Mouse (Mus musculus) cerebellum, adult 9-10 months (tissue): ENCODE results near the gene Gm45618.

Source experiments
- DNase-seq: peaks from one replicate; pipeline ENCODE4 v3.0.0; 2022

The Gm45618 gene

DNA sequence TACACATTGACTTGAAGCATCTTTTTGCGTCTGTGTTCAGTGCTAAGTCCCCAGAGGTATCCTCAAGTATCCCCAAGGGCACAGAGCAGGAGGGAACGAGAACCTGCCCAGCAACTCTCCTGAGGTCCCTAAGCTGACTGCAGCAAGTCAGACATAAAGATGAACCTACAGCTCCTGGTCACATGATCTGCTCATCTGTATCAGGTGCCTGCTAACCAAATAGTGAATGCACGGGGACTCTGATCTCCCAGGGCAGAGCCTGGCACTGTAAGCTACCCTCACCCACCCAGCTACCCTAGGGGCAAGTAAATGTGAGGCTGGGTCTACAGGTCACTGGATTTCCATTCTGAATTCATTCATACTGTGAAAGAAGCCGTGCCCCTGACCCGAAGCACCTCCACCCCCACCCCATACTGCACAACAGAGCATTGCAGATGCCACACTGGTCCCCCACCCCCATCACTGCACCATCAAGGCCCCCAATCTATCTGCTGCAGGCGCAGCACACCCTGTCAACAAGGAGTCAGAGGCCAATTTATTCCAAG is 26.8 kb downstream of the Gm45618 start:
- DNase-seq, result peak; percentile 60

DNA sequence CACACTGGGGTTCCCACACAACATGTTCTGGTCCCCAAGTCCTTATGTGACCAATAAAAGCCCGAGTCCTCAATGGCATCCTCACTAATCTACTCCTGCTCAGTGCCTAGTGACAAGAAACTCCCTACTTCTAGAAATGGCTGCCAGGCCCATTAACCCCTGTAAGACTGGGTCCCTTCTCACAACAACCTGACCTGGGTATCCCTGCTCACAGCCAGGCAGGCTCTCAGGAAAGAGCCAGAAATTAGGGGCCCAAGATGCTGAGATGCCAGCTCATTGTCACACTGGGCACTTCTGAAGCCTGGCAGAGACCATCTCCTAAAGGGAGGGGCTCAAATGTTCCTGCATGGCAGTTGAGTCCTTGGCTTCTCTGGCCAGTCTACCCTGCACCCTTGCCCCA is 27.5 kb downstream of the Gm45618 start:
- peak; percentile 52 for DNase-seq

DNA sequence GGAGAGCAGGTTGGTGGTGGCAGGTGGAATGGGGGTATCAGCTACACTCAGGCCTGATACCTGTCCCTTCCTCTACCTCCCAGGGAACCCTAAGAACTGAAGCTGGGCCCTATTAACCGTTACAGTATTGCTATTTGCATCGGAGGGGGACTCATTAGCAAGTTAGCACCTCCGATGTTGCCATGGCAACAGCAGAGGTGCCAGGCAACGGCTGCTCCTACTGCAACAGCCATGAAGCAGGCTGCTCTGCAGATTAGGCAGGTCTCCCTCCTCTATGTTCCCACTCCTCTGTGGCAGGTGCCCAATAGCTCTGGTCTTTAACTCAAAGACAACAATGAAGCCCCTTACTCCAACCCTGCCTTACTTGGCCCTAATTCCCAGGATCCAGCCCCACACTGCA is 28.7 kb downstream of the Gm45618 start:
- DNase-seq, result peak; percentile 42

DNA sequence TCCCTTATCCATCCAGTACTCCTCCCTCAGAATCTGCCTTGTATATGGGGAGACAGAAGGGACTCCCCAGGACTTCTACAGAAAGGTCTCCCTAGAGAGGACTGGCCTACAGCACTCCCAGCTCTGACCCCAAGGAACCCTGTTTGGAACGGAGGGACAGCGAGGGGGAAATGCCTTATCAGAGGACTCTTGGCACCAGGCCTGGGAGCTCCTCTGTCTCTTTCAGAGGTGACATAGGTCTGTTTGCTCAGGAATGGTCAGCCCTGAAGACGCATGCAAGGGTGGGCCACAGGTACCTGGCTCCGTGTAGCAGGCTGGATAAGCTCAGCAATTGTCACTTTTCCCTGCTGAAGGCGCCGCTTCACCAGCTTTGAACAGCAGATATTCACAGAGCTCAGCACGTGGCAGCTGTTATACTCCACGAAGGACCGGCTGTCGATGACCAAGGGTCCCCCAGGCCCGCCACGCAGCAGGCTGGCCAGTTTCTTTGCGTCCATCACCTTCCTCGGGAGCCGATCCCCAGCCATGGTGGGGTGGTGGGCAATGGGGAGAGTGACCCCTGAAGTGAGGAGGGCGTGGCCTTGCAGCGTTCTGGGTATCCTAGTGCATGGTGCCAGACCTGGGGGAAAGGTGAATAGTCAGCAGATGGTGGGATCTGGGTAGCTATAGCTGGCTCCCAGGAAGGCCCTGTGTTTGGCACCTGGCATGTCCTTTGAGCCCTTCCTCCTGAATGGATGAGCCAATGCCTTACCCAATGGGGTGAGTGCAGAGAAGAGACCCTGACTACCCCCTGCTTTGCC is 30.7 kb downstream of the Gm45618 start:
- DNase-seq, result peak; percentile 57

DNA sequence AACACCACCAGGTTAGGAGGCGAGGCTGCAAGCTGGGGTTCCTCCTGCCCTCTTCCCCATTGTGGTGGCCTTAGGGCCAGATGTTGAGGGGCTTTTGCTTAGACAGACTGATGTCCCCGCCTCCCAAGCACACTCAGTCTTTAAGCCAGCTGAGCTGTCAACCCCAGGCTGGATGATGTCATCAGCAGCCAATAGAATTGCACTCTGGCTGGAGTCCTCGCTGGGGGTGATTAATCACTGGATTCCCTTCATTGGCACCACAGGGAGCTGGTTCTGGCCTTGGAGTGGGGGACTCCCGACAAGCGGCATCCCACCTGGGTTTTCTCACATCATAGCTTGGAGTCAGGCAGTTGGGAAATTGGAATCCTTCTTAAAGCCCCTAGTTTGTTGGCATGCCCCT is 31.6 kb downstream of the Gm45618 start:
- peak; percentile 63 for DNase-seq

DNA sequence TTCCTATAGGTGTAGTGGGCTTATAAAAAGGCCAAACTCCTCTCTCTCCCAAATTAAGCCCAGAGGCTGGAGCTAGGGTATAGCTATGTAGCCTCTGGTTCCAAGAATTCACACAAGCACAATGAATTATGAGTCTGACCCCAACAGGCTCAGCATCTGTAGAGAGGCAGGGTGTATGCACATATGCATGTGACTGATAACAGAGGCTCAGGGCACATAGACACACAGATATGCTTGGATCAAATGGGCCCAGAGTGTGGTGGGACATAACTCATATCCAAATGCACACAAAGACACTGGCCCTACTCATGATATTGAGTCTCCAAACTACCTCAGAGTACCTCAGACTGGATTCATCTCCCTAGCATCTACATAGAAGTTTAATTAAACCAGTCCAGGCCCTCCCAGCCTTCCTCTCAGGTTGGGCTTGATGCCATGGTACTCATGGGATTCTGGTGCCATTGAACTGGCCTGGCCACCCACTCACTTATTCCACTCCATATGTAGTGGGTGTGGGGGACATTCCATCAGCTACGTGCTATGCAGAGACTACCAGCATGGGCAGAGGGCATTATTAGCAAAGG is 33.4 kb downstream of the Gm45618 start:
- DNase-seq, result peak; percentile 40

DNA sequence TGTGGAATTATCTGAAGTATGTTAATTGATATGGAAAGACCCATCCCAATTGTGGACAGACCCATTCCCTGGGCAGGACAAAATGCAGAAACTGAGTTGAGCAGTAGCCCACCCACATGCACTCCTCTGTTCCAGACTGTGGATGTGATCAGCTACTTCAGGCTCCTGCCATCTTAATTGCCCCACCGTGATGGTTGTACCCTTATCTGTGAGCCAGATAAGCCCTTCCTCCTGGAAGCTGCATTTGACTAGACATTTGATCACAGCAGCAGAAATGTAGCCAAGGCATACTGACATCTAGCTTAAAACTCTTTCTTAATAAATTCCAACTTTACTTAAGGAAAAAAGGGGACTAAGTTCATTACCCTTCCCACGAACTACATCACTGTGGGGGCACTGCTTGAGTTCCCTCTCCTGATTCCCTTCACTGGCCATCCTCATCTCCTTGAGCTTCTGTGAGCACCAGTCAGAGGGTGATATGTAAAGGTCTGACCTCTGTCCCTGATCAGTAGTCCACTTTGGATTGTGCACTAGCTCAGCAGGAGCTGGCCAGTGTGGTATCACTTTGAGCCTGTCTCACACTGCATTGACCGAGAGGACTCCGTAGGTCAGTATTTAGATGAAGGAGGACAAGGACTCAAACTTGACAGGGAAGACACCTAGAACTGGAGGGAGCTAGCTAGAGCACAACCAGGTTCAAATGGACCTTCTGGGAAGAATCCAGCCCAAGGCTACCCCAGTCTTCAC is 34.2 kb downstream of the Gm45618 start:
- DNase-seq, result peak; percentile 16

DNA sequence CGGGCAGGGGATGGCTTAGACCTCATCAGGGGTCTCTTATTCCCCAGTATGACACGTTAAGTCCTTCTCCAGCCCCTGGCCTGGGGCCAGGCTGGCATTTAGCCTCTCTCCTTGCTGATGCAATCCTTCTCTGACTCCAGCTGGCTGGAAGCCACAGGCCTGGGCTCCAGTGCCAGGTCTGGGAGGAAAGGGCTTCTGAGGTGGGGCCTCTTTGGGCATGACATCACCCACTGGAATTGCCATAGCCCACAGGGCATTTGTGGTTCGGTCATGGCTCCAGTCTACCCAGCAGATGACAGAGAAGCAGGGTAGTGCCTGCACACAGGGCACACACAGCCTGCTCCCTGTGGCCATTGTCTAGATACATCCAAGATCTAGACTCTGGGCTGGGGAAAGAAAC is 35.7 kb downstream of the Gm45618 start:
- DNase-seq, result peak; percentile 89

DNA sequence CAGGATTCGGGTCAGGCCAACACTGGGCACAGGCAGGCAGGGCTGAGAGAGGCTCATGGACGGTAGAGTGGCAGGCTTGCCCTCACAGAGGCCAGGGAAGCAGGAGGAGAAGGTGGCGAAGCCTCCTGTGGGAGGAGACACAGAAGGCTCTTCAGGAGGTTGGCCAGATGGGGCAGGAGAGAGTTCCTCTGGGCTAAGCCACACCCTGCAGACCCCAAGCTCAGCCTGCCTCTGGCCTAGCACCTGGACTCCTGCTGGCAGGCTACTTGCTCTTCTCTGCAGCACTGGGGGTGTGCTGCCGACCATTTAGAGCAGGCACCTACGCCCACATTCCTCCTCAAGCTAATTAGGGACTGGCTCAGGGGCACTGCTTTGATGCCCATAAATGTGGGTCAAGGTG is 36.1 kb downstream of the Gm45618 start:
- no peak for DNase-seq

DNA sequence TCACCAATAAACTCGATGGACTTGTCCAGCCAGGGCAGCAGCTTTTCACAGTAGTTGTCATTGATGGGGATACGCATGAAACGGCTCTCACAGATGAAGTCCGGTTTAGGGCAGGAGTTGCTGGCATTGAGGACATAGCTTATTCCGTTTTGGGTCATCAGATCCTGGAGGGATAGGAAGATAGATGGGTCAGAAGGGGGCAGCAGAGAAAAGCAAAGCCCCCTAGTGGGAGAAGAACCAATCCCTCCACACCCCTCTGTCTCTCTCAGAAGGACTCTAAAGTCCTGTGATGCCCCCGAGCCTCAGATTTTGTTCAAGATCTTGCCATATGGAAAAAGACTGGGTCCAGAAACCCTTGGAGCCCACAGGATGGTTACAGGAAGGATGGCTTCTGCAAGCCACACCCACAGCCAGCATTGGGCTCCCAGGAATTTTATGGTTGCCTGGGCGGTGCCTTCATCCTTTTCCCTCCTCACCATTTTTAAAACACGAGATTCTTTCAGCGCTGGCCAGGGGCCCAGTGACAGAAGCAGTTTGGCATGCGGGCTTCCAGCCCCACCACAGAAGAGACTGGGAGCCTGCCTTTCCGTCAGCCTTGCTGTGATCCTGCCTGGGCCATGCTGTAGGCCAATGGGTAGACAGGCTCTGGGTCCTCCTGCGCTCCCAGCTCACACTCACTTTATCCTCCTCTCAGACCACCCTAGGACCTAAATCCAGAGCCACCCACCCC is 36.8 kb downstream of the Gm45618 start:
- peak; percentile 63 for DNase-seq

DNA sequence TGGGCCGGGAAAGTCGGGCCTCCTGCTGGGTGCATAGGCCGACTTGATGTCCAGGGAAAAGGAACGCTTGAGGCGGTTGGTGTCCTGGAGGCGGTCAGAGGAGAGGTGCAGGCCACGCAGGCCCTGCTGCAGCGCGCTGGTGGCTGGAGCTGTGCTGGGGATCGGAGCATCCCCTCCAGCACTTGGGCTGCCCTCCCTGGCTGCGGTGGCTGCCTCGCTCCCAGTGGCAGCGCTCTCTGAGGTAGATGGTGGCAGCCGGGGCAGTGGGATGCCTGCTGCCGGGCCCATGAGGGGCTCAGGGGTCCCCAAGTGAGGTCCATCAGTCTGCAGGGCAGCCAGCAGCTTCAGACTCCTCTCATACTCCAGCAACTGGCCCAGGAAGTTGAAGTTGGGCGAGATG is 37.9 kb downstream of the Gm45618 start:
- no peak for DNase-seq

DNA sequence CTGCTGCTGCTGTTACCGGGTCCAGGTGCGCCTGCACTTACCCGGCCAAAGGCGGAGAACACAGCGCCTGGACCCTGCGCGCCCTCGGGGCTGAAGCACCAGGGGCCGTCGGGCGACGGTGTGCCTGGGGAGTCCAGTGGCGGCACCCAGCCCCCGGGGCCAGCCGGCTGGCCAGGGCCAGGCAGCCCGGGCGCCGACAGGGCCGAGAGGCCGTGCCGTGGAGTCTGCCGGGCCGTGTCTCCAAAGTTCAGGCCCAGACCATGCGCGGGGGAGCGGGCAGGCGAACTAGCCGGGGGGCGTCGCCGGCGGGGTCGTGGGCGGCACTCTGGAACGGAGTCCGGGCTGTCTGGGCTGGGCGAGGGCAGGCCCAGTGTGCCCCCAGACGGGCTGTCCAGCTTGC is 38.4 kb downstream of the Gm45618 start:
- DNase-seq, result no peak

DNA sequence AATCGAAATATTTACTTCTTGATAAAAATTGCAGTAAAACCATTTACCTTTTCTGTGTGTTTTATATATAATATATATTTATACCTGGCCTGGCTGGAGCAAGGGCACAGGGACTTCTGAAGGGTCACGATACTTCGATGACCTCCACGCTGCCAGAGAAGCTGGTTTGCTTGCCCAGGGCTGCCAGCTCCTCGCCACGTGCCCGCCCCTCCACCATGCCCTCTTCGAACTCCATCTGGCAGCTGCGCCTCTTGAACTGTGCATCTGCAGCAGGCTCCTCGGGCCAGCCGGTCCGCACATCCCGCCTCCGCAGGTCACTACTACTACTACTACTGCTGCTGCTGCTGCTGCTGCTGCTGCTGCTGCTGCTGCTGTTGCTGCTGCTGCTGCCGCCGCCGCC is 38.8 kb downstream of the Gm45618 start:
- no peak for DNase-seq

DNA sequence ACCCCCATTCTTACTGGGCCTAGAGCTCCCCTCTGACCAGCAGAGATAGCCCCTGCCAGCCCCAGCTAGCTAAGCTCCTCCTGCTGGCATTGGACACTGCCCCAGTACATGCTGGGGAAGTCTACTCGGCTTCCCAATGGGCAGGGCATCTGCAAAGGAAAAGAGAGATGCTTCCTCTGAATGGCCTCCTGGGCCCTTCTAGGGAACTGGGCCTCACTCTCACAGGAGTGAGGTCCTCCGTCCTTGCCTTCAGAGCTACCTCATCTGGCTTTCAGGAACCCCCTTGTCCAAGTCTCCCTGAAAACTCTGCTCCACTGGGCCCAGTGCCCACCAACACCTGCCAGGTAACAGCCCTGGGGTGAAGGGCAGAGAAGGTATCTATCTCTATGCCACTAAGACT is 39.7 kb downstream of the Gm45618 start:
- DNase-seq, result no peak

DNA sequence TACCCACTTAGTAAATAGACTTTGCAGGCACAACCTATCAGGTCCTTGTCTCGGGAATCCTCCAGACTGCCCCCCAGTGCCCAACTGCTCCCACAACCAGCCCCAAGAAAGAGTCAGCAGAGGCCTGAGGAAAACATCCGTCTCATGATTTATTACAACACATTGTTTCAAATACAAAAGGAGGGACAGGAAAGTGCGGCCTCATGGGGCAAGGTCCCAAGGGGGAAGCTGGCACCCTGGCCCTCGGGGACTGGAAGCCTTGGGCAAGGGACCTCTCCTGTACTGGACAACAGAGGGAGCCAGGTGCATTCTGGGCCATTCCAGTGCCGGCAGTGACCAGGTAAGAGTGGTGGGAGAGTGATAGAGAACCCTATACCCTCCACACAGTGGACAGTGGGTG is 41.2 kb downstream of the Gm45618 start:
- DNase-seq, result no peak

DNA sequence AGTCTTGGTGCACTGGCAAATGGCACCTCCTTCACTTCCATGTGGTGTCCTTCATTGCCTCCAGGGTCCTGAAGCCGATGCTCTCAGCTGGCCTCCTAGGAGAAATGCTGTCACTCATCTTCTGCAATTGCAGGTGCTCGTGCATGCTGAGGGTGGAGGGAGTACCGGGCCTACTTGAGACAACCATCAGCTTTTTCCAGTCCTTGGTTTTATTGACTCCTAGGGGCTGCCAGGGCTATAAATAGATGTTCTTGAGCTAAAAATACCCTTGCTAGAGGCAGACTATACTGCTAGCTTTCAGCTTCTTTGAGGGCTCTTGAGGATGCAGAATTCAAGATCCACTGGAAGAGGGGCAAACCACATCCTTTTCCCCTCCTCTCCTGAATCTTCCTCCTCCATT is 43.4 kb downstream of the Gm45618 start:
- DNase-seq, result no peak

DNA sequence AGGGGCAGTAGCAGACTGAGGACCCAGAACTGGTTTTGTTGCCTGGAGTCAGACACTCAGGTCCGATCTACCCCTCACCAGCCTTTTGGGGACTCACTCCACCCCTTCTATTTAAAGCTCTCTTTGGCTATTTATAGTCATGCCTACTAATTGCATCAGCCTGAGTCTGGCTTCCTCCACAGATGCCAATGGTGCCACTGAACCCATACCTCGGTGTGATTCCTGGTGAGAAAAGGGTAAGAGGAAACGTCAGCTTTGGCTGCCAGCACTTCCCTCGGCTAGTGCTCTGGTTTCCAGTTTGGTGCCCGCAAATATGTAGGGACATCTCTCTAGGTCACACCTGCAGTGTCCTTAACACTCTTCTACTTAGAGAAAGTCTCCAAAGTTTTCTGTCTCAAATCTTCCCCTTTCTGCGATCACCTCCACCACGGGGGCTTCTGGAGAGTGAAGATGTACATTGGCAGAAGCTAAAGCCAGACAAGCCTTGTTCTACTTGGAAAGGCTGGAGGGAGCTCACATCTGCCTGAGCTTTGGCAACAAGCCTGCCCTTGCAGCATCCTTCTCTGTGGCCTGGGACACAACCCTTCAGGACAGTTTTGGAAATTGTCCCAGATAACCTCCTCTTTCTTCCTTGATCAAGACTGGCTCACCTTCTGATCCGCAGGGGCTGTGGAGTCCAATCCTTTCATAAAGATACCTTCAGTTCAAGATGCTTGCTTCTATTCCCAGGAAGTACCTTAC is 46.2 kb downstream of the Gm45618 start:
- DNase-seq, result no peak

DNA sequence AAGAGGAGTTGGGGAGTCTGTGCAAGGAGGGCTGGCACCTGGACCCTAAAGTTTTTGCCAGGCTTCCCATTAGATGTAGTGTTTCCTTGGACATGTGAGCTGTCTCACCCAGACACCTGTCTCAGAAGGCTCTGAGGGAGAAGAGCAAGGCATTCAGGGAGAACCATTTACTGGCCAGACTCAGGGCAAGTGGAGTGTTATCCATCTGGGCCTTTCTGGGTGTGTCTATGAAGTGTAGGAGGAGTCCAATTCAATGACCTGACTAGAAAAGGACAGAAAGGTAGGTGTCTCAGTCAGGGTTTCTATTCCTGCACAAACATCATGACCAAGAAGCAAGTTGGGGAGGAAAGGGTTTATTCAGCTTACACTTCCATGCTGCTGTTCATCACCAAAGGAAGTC is 48.8 kb downstream of the Gm45618 start:
- DNase-seq, result no peak

DNA sequence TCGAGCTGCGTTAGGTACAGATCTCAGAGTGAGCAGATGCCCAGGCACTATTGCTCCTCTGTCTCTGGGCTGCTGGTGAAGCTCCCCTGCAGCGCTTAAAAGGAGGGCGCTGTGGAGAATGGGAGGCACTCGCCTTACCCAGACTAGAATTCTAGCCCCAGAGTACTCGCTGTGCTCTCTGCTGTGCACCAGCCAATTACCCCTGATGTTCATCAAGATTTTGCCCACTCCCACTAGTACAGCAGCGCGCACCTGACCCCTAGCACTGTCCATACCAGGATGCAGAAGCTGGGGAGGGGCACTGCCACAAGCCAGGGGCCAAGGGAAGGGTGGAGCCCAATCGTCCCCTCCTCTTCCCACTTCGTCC is 49.3 kb downstream of the Gm45618 start:
- no peak for DNase-seq

DNA sequence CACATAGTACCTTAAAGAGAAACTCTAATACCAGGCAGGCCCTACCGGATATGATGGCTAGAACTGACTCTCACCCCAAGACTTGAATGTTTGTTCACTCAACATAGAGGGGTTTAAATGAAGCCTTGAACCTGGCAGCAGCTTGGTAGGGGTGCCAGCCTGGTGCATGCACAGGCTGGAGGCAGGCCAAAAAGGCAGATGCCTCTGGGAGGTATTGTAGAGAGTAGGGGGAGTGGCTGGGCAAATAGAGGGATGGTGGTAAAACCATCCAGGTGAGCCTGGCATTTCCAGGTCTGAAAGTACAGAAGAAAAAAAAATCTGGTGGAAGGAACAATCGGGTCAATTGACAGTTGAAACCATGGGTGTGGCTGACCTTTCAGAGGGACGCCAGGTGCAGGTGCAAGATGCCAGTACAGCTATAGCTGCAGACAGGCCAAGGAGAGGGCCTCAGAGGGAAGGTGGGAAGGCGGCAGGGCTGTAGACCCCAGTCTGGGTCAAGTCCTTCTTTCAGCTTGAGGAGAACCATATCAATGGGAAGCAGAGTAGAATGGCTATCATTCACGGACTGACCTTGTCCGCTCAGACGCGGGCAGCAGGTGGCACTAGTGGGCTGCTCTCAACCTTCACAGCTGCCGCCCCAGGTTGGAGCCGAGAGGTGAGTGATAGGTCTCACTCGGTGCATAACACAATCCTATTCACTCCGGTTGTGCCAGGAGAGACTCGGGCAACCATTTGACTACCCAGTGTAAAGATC is 49.9 kb downstream of the Gm45618 start:
- DNase-seq, result peak; percentile 88
